Mouse (Mus musculus) lung, embryonic 15.5 days (tissue): ENCODE data around the gene Cacnb1. TPM values are rescaled to one million over a fixed set of nuclear protein-coding genes. Genes with fewer than 3 reads are reported as not detected.

ENCODE experiments used
- ATAC-seq: fragments of 200-750 bp; cut with Nextera tagmentation; 2 replicates; pipeline ENCODE4 v1.8.0; 2017; ENCODE audit warnings: moderate number of reproducible peaks, borderline replicate concordance; ENCODE audit not compliant: low FRiP score, low TSS enrichment; ENCODE audit errors: extremely low read depth
- H3K27ac ChIP-seq: fragments of 300-500 bp; sonication (generic); 2 replicates; pipeline ENCODE4 v1.5.1; 2015; ENCODE audit warnings: moderate library complexity, mild to moderate bottlenecking, inconsistent platforms
- H3K27me3 ChIP-seq: fragments of 300-500 bp; sonication (generic); 2 replicates; pipeline ENCODE4 v1.6.1; 2015; ENCODE audit warnings: inconsistent platforms
- H3K36me3 ChIP-seq: fragments of 300-500 bp; sonication (generic); 2 replicates; pipeline ENCODE4 v1.6.1; 2015; ENCODE audit warnings: inconsistent platforms
- H3K4me1 ChIP-seq: fragments of 300-500 bp; sonication (generic); 2 replicates; pipeline ENCODE4 v1.6.1; 2015; ENCODE audit warnings: inconsistent platforms
- H3K4me2 ChIP-seq: fragments of 300-500 bp; sonication (generic); 2 replicates; pipeline ENCODE4 v1.6.1; 2015; ENCODE audit warnings: inconsistent platforms, mild to moderate bottlenecking, moderate library complexity
- H3K4me3 ChIP-seq: fragments of 300-500 bp; sonication (generic); 2 replicates; pipeline ENCODE4 v1.5.1; 2015; ENCODE audit warnings: mild to moderate bottlenecking, inconsistent platforms
- H3K9ac ChIP-seq: fragments of 300-500 bp; sonication (generic); 2 replicates; pipeline ENCODE4 v1.6.1; 2015; ENCODE audit warnings: inconsistent platforms
- H3K9me3 ChIP-seq: fragments of 300-500 bp; sonication (generic); 2 replicates; pipeline ENCODE4 v1.6.1; 2016; ENCODE audit warnings: inconsistent platforms
- WGBS: fragments of 180-500 bp; shearing (Covaris S2); methylation state at CpG from one replicate; pipeline ENCODE4 v1.1.7; 2015; 5-methylcytosine and 5-hydroxymethylcytosine counted together
- polyA plus RNA-seq: library from polyadenylated mRNA; unstranded; fragments of >200 nt; fragmentation: Nextera tagmentation; extraction: Ambion mirVana; gene quantifications from 2 replicates; pipeline ENCODE4 v1.2.1, GENCODE M21; 2015

The Cacnb1 gene
- polyA plus RNA-seq, 1 experiment from 2014 or later, result 4.9 TPM

GRCm38 (mm10) chr11:97959300-97959680, 63.5 kb downstream of the Cacnb1 start:
- H3K9me3 ChIP-seq, result no peaks in the 10 kb centered on the region
- no peaks in the 10 kb centered on the region for H3K27me3 ChIP-seq
- H3K9ac ChIP-seq, result no peak overlapping the region
- H3K27ac ChIP-seq, result no peak overlapping the region
- no peak overlapping the region for H3K4me3 ChIP-seq
- H3K4me1 ChIP-seq, result peaks cover 5% of the 10 kb centered on the region
- H3K4me2 ChIP-seq, result no peak overlapping the region
- H3K36me3 ChIP-seq, result no peaks in the 10 kb centered on the region
- 47% methylated on average over 5 of the region's 5 CpGs for WGBS
- no peak for ATAC-seq

- no peak for ATAC-seq
- Histone ChIP-seq H3K27me3 (no peaks in the 10 kb centered on the region), H3K9me3 (no peaks in the 10 kb centered on the region), H3K4me2 (no peak overlapping the region), H3K9ac (no peak overlapping the region), H3K27ac (no peak overlapping the region), H3K4me3 (no peak overlapping the region), H3K36me3 (no peaks in the 10 kb centered on the region), H3K4me1 (peaks cover 9% of the 10 kb centered on the region)
- 66% methylated on average over 7 of the region's 7 CpGs for WGBS
Measured at GRCm38 (mm10) chr11:97958641-97959299, 64.1 kb downstream of the Cacnb1 start.

GRCm38 (mm10) chr11:97956905-97957560, 65.8 kb downstream of the Cacnb1 start:
- no peak for ATAC-seq
- Histone ChIP-seq H3K27ac (no peak overlapping the region), H3K4me1 (peaks cover 9% of the 10 kb centered on the region), H3K36me3 (no peaks in the 10 kb centered on the region), H3K27me3 (no peaks in the 10 kb centered on the region), H3K4me2 (no peak overlapping the region), H3K4me3 (no peak overlapping the region), H3K9ac (no peak overlapping the region), H3K9me3 (no peaks in the 10 kb centered on the region)
- 44% methylated on average over 6 of the region's 6 CpGs for WGBS

GRCm38 (mm10) chr11:97955915-97956314, 66.9 kb downstream of the Cacnb1 start:
- Histone ChIP-seq H3K36me3 (no peaks in the 10 kb centered on the region), H3K9ac (no peak overlapping the region), H3K4me1 (peaks cover 9% of the 10 kb centered on the region), H3K27ac (no peak overlapping the region), H3K27me3 (no peaks in the 10 kb centered on the region), H3K4me3 (no peak overlapping the region), H3K9me3 (no peaks in the 10 kb centered on the region), H3K4me2 (no peak overlapping the region)
- ATAC-seq, result no peak
- 74% methylated on average over 4 of the region's 4 CpGs for whole genome bisulfite sequencing

- Histone ChIP-seq H3K9ac (no peak overlapping the region), H3K36me3 (no peaks in the 10 kb centered on the region), H3K27ac (no peak overlapping the region), H3K4me1 (peaks cover 9% of the 10 kb centered on the region), H3K9me3 (no peaks in the 10 kb centered on the region), H3K4me3 (no peak overlapping the region), H3K4me2 (no peak overlapping the region), H3K27me3 (no peaks in the 10 kb centered on the region)
- WGBS, result 71% methylated on average over 9 of the region's 9 CpGs
- no peak for ATAC-seq
Measured at GRCm38 (mm10) chr11:97955146-97955902, 67.5 kb downstream of the Cacnb1 start.

- Histone ChIP-seq H3K27ac (no peak overlapping the region), H3K4me1 (peaks cover 9% of the 10 kb centered on the region), H3K4me3 (no peak overlapping the region), H3K4me2 (no peak overlapping the region), H3K9ac (no peak overlapping the region), H3K27me3 (no peaks in the 10 kb centered on the region), H3K36me3 (no peaks in the 10 kb centered on the region), H3K9me3 (no peaks in the 10 kb centered on the region)
- no peak for ATAC-seq
- 30% methylated on average over 14 of the region's 14 CpGs for WGBS
Measured at GRCm38 (mm10) chr11:97954469-97955141, 68.2 kb downstream of the Cacnb1 start.

GRCm38 (mm10) chr11:97953939-97954275, 68.9 kb downstream of the Cacnb1 start:
- ATAC-seq, result no peak
- H3K27ac ChIP-seq, result no peak overlapping the region
- no peak overlapping the region for H3K4me3 ChIP-seq
- H3K9ac ChIP-seq, result no peak overlapping the region
- 86% methylated on average over 6 of the region's 6 CpGs for WGBS
- no peak overlapping the region for H3K4me2 ChIP-seq
- H3K4me1 ChIP-seq, result peaks cover 9% of the 10 kb centered on the region
- no peaks in the 10 kb centered on the region for H3K9me3 ChIP-seq
- H3K27me3 ChIP-seq, result no peaks in the 10 kb centered on the region
- H3K36me3 ChIP-seq, result no peaks in the 10 kb centered on the region

- 78% methylated on average over 16 of the region's 16 CpGs for WGBS
- H3K36me3 ChIP-seq, result no peaks in the 10 kb centered on the region
- peaks cover 9% of the 10 kb centered on the region for H3K4me1 ChIP-seq
- no peak overlapping the region for H3K4me2 ChIP-seq
- H3K4me3 ChIP-seq, result no peak overlapping the region
- no peak overlapping the region for H3K9ac ChIP-seq
- no peak overlapping the region for H3K27ac ChIP-seq
- H3K27me3 ChIP-seq, result no peaks in the 10 kb centered on the region
- ATAC-seq, result no peak
- H3K9me3 ChIP-seq, result no peaks in the 10 kb centered on the region
Measured at GRCm38 (mm10) chr11:97953179-97953938, 69.5 kb downstream of the Cacnb1 start.

- ATAC-seq, result no peak
- no peak overlapping the region for H3K4me2 ChIP-seq
- WGBS, result 81% methylated on average over 1 of the region's 1 CpGs
Measured at GRCm38 (mm10) chr11:97952367-97953006, 70.3 kb downstream of the Cacnb1 start.

More at GRCm38 (mm10) chr11:97952367-97953006, 70.3 kb downstream of the Cacnb1 start:
- Histone ChIP-seq H3K36me3 (no peaks in the 10 kb centered on the region), H3K4me3 (no peak overlapping the region), H3K9ac (no peak overlapping the region), H3K4me1 (peaks cover 9% of the 10 kb centered on the region), H3K9me3 (no peaks in the 10 kb centered on the region), H3K27me3 (no peaks in the 10 kb centered on the region), H3K27ac (no peak overlapping the region)
